Mouse (Mus musculus) kidney, postnatal 4 days (tissue): ENCODE measurements around the gene Eif2b5.

Source experiments
- DNase-seq, 2 experiments: peaks; one replicate each; pipeline ENCODE4 v3.0.0; 2021; ENCODE audit warnings: mixed read lengths in 2 of 2

Eif2b5 gene

GRCm38 (mm10) chr16:20490581-20490980 is 8.0 kb upstream of the Eif2b5 start:
- DNase-seq, result peak; percentile 26 to 37

GRCm38 (mm10) chr16:20491301-20491700 is 7.3 kb upstream of the Eif2b5 start:
- no peak for DNase-seq

DNA sequence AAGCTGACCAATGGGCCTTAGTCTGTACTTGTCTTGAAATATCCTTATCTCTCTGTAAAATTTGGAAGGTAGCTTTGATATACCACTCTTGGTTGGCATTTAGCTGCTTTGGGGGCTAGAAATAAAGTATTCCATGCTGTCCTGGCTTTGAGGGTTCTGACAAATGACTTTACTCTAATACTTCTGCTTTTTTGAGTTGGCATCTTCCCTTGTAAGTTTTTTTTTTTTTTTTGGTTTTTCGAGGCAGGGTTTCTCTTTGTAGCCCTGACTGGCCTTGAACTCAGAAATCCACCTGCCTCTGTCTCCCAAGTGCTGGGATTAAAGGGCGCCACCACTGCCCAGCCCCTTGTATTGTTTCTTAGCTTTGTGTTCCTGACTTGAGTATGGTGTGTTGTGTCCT is 5.2 kb upstream of the Eif2b5 start:
- no peak for DNase-seq

DNA sequence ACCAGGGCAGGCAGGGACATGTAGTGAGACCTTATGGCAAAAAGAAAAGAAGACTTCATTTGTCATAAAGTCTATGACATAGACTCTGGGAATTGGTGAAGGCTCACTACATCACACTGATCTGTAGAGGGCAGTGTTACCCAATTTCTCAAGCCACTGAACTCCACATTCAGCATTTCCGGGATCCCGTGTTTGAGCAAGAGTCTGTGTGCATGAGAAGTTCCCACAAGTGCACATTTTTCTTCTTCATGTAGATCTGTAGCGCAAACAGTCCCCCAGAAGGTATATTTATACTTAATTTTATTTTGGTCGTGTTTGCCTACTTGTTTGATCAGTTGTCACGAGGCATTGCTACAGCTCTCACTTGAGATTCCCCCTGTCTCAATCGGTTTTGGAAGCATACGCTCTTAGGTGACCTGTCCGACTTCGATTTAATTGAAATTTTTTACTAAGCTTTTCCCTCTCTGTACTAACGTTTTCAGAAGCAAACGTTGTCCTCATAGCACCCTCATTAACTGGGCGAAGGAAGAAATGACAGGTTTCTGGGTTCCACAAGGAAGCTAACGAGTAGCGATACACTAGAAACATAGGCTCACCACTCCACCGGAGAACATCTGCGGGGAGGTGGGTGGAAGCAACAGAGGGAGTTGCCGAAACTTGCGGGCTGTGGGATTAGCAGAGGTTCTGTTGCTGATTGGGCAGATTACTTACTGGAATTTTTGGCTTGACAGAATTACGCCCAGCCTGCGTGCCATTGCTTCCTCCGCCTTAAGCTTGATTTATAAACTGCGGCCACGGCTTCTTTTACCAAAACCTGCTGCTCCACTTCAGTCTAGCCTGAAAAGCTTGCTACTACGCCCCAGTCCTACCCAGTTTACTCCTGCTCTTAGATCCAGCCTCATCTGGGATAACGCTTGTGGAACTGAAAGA is 1.7 kb upstream of the Eif2b5 start:
- peak; percentile 56 to 70 for DNase-seq

- peak in 1 of 2 experiments; percentile 29 for DNase-seq
Observed at GRCm38 (mm10) chr16:20497980-20498676, 489 bp upstream of the Eif2b5 start.

DNA sequence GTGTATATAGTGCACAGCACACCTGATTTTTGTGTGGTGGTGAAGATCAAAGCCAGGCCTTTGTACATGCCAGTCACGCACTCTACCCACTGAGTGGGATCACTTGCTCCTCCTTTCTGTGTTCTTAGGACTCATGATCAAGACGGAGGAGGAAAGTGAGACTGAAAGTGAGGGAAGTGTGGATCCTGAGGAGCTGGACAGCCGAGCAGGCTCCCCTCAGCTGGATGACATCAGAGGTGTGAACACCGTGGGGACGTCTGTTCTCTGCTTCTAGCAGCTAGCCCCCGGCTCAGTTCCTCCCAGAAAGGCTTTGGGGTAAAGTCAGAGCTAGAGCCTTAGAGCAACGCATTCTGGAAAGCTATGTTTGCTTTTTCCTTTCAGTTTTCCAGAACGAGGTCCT is 7.4 kb downstream of the Eif2b5 start:
- no peak for DNase-seq

DNA sequence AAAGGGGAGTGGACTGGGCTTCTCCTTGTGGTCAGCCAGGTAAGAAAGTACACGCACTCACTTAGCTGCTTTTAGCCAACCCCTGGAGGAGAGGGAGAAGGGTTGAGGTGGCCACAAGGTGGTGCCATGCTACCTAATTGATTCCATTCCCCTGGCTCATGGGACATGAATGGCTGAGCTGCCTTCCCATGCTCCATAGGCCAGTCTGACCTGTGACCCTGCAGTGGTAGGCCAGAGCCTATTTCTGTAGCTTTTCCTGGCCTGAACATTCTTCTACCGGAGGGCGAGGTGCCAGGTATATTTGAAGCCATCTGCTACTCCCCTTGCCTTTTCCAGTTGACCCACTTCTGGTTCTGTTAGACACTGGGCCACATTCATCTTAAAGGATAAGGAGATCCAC is 10.7 kb downstream of the Eif2b5 start:
- peak; percentile 68 to 77 for DNase-seq

- DNase-seq, result no peak
Observed at GRCm38 (mm10) chr16:20511277-20511847, 12.7 kb downstream of the Eif2b5 start.

- peak in 1 of 2 experiments; percentile 22 for DNase-seq
Observed at GRCm38 (mm10) chr16:20516032-20516431, 17.4 kb downstream of the Eif2b5 start.

- DNase-seq, result peak; percentile 93 to 96
Observed at GRCm38 (mm10) chr16:20516726-20517201, 18.1 kb downstream of the Eif2b5 start, which contains the start of gene Dvl3. Gene Dvl3 (plus strand): TSS chr16:20516982.

DNA sequence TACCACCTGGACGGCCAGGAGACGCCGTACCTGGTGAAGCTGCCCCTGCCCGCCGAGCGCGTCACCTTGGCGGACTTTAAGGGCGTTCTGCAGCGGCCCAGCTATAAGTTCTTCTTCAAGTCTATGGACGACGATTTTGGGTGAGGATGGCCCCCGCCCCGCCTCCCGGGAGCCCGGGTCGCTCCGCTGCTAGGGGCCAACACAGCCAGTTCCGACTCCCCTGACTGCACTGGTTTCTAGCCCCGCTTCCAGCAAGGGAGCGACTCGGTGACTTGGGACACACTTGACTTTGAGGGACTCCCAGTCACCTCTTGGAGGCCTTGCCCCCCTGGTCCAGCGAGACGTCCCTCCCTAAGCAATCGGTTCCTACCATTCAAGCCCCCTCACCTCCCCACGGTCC is 18.6 kb downstream of the Eif2b5 start:
- DNase-seq, result peak; percentile 59 to 70

- DNase-seq, result peak; percentile 72 to 80
Observed at GRCm38 (mm10) chr16:20517701-20518374, 19.2 kb downstream of the Eif2b5 start.

DNA sequence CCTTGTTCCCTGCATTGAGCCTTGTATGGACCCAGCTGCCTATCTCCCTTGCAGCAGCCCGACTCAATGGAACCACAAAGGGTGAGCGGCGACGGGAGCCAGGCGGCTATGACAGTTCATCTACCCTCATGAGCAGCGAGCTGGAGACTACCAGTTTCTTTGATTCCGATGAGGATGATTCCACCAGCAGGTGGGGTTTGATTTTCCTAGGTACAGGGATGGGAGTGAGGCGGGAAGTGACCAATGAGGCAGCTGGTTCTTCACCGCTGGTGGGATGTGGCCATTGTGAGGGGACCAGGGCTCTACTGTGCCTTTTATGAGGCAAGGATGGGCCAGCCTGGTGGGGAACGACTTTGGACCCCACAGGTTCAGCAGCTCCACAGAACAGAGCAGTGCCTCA is 25.3 kb downstream of the Eif2b5 start:
- DNase-seq, result no peak

- DNase-seq, result no peak
Observed at GRCm38 (mm10) chr16:20528779-20529178, 30.2 kb downstream of the Eif2b5 start.

DNA sequence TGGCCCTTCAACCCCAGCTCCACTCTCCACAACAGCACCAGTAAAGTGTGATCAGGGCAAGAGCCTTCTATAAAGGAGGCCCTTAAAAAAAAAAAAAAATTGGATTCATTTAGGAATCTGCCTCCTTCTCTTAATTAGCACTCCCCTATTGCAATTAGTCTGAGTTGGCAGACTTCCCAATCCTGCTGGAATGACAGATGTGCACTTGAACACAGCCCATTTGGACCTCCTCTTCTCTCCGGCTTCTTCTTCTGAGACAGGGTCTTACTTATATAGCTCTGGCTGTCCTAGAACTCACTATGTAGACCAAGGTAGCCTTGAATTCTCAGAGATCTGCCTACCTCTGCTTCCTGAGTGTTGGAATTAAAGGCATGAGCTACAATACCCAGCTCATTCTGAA is 30.8 kb downstream of the Eif2b5 start:
- no peak for DNase-seq

- no peak for DNase-seq
Observed at GRCm38 (mm10) chr16:20530941-20531340, 32.3 kb downstream of the Eif2b5 start.

GRCm38 (mm10) chr16:20534617-20535295 is 36.1 kb downstream of the Eif2b5 start:
- no peak for DNase-seq

- DNase-seq, result peak; percentile 93 to 96
Observed at GRCm38 (mm10) chr16:20535296-20536080, 36.9 kb downstream of the Eif2b5 start, which contains the start of gene Ap2m1. Gene Ap2m1 (plus strand): TSS chr16:20535478.

GRCm38 (mm10) chr16:20536081-20536665 is 37.6 kb downstream of the Eif2b5 start:
- DNase-seq, result no peak

GRCm38 (mm10) chr16:20537071-20537471 is 38.5 kb downstream of the Eif2b5 start:
- peak; percentile 55 to 75 for DNase-seq
